Mouse (Mus musculus) spleen, adult 10 weeks (tissue): ENCODE data around the gene Myg1. TPM values are rescaled to one million over a fixed set of nuclear protein-coding genes. Genes with fewer than 3 reads are reported as not detected.

Experiments
- polyA plus RNA-seq: library from polyadenylated mRNA; stranded (reverse); fragments of 350-450 nt; fragmentation: Illumina TruSeq; extraction: RNeasy Lipid Tissue Mini Kit (QIAGEN cat#74804); gene quantifications from one replicate; pipeline ENCODE4 v1.2.3, GENCODE M21; 2015; ENCODE audit warnings: low replicate concordance; ENCODE audit not compliant: insufficient read depth

Myg1 gene
- polyA plus RNA-seq: 59.6 TPM

DNA sequence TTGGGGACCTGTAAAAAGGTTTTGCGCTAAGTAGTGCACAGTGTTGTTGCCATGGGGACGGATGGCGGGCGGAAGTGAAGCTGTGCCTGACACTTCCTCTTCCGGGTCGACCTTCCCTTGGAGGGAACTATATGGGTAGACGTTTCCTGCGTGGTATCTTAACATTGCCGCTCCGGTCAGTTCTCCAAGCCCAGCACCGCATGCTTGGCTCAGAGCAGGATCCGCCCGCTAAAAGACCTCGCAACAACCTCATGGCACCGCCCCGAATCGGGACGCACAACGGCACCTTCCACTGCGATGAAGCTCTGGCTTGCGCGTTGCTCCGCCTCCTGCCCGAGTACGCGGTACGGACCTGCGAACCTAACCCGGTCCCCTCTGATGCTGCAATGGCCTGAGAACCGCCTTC is at the start of gene Myg1:
Gene Myg1, plus strand, starts transcription at position 100 of the 406 bp plus-strand sequence.

GRCm38 (mm10) chr15:102295633-102296367 is 35.7 kb upstream of the Myg1 start, which contains the start of gene Espl1:
Gene Espl1, plus strand, starts transcription at chr15:102296266.

DNA sequence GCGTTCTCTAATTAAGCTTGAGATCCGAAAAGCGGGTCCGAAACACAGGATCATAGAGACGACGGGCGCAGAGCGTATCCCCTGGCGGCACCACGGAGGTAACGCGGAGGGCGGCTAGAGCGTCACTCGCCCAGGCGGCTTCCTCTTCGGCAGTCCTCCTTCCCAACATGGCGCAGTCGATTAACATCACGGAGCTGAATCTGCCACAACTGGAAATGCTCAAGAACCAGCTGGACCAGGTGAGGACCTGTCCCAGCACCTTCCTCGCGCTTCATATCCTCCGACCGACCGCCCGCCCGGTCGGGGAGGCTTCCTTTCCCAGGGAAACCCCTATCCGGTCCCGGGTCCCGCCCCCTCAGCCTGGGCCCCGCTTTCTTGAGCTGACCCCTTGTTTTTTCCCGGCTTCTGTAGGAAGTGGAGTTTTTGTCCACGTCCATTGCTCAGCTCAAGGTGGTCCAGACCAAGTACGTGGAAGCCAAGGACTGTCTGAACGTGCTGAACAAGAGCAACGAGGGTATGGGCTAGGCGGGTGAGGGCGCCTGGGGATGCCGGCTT is 5.4 kb upstream of the Myg1 start, which contains the start of gene Pfdn5:
Gene Pfdn5, plus strand, starts transcription at position 95 of the 555 bp plus-strand sequence.

GRCm38 (mm10) chr15:102350138-102350941 is 18.8 kb downstream of the Myg1 start, which contains the start of gene Aaas:
Gene Aaas, minus strand, starts transcription at chr15:102350771.

DNA sequence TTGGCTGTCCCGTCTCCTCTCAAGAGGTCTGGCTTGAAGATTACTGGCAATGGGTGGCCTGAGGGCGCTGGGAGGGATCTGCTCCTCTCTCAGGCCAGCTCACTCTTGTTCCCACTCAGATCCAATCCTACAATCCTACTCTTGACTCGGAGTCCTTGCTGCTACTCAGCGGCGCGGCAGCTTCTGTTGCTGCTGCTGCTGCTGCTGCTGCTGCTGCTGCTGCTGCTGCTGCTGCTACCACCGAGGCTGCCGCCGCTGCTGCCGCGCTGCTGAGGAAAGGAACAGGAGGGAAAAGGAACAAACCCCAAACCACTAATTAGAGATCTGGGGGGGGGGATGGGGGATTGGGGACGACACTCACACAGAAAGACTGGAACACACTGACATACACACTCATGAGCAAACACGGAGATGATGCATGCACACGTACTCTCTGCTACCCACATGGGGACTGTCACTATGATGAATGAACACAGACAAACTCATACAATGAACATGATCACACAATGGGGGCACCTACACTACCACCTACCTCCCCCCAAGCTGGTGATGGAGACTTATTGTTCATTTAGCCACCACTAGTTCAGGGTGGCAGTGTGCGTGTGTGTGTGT is 35.3 kb downstream of the Myg1 start, which contains the start of gene Sp7:
Gene Sp7, minus strand, starts transcription at position 450 of the 612 bp plus-strand sequence.

Other genes starting within 250 kb of the Myg1 start
- 51.0 TPM for gene Tns2, start 231.3 kb upstream of the Myg1 start, polyA plus RNA-seq
- gene Spryd3, start 195.5 kb upstream of the Myg1 start, polyA plus RNA-seq: 15.6 TPM
- 0.88 TPM for gene Igfbp6, start 187.3 kb upstream of the Myg1 start, polyA plus RNA-seq
- gene Soat2, start 181.2 kb upstream of the Myg1 start, polyA plus RNA-seq: 1.5 TPM
- gene Zfp740, start 128.5 kb upstream of the Myg1 start, polyA plus RNA-seq: 110 TPM
- 23.7 TPM for gene Csad, start 127.0 kb upstream of the Myg1 start, polyA plus RNA-seq
- 194 TPM for gene Itgb7, start 99.8 kb upstream of the Myg1 start, polyA plus RNA-seq
- 14.3 TPM for gene Rarg, start 74.2 kb upstream of the Myg1 start, polyA plus RNA-seq
- gene Gm9918, start 61.1 kb upstream of the Myg1 start, polyA plus RNA-seq: not detected
- 13.9 TPM for gene Mfsd5, start 52.3 kb upstream of the Myg1 start, polyA plus RNA-seq
- 11.6 TPM for gene Espl1, start 35.4 kb upstream of the Myg1 start, polyA plus RNA-seq
- 442 TPM for gene Pfdn5, start 5.6 kb upstream of the Myg1 start, polyA plus RNA-seq
- 37.3 TPM for gene Aaas, start 19.1 kb downstream of the Myg1 start, polyA plus RNA-seq
- not detected for gene Sp7, start 35.5 kb downstream of the Myg1 start, polyA plus RNA-seq
- 84.1 TPM for gene Sp1, start 74.4 kb downstream of the Myg1 start, polyA plus RNA-seq
- gene Amhr2, start 113.7 kb downstream of the Myg1 start, polyA plus RNA-seq: 0.15 TPM
- gene Prr13, start 127.3 kb downstream of the Myg1 start, polyA plus RNA-seq: 125 TPM
- 833 TPM for gene Pcbp2, start 138.8 kb downstream of the Myg1 start, polyA plus RNA-seq
- not detected for gene Gm10337, start 172.0 kb downstream of the Myg1 start, polyA plus RNA-seq
- gene Map3k12, start 185.4 kb downstream of the Myg1 start, polyA plus RNA-seq: 3.3 TPM
- gene Tarbp2, start 186.5 kb downstream of the Myg1 start, polyA plus RNA-seq: 23.3 TPM
- 7.5 TPM for gene Npff, start 193.2 kb downstream of the Myg1 start, polyA plus RNA-seq